Mouse (Mus musculus): ENCODE results near the gene Fam180a. TPM values are rescaled to one million over a fixed set of nuclear protein-coding genes. Genes with fewer than 3 reads are reported as not detected.

The Fam180a gene
- polyA plus RNA-seq, 1 experiment from 2014 or later = 4.4 TPM

DNA sequence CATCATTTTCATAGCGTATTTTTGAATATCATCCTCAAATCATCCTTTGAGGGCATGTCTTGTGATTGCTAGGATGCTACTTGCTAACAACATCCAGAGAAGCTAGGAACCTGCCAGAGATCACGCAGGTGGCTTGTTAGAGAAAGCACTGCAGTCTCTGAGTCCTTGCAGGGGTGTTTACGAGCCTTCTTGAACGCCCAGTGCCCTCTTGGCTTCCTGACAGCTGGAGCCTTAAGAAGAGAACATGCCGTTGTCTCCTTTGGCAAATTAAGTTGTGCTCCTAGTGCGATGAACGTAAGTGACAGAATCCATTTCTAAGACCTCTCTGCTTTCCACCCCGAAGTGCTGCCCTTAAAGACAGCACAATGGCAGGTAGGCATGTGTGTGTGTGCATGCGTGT lies 1.6 kb downstream of the Fam180a start:
- H3K4me2 ChIP-seq (replicated peaks; ENCODE audit: low read depth, low read length) = no peak overlapping the region
- 68% methylated on average over 9 of the region's 9 CpGs for WGBS
- no peaks in the 10 kb centered on the region for H3K36me3 ChIP-seq (ENCODE audit: insufficient read depth, low read length)
- no peak overlapping the region for H3K4me3 ChIP-seq (ENCODE audit: low read depth, low read length)
- no peak overlapping the region for H3K27ac ChIP-seq (ENCODE audit: low read length)
- H3K9ac ChIP-seq (replicated peaks; ENCODE audit: low read depth) = no peak overlapping the region
- TF ChIP-seq CTCF (IDR thresholded peaks at IDR 0.05) (no peak), EP300 (IDR thresholded peaks at IDR 0.05) (no peak)
- ATAC-seq (no peak), DNase-seq (ENCODE audit: low spot score) (no peak)
- no peaks in the 10 kb centered on the region for H3K9me3 ChIP-seq (ENCODE audit: low read length)
- H3K27me3 ChIP-seq (replicated peaks; ENCODE audit: insufficient read depth, low read length) = no peaks in the 10 kb centered on the region
- no peaks in the 10 kb centered on the region for H3K4me1 ChIP-seq (ENCODE audit: insufficient read depth, low read depth, low read length)

GRCm38 (mm10) chr6:35323046-35323445 lies 2.9 kb downstream of the Fam180a start:
- ATAC-seq (no peak), DNase-seq (ENCODE audit: low spot score) (no peak)
- Histone ChIP-seq H3K9ac (replicated peaks; ENCODE audit: low read depth) (no peak overlapping the region), H3K36me3 (ENCODE audit: insufficient read depth, low read length) (no peaks in the 10 kb centered on the region), H3K9me3 (ENCODE audit: low read length) (no peaks in the 10 kb centered on the region), H3K27ac (ENCODE audit: low read length) (no peak overlapping the region), H3K4me3 (ENCODE audit: low read depth, low read length) (no peak overlapping the region), H3K4me1 (ENCODE audit: insufficient read depth, low read depth, low read length) (no peaks in the 10 kb centered on the region), H3K4me2 (replicated peaks; ENCODE audit: low read depth, low read length) (no peak overlapping the region), H3K27me3 (replicated peaks; ENCODE audit: insufficient read depth, low read length) (no peaks in the 10 kb centered on the region)
- WGBS = 73% methylated on average over 1 of the region's 1 CpGs
- no peak for TF ChIP-seq CTCF (IDR thresholded peaks at IDR 0.05)
- TF ChIP-seq EP300 (IDR thresholded peaks at IDR 0.05) = no peak

- H3K36me3 ChIP-seq (ENCODE audit: insufficient read depth, low read length) = no peaks in the 10 kb centered on the region
- no peak for TF ChIP-seq CTCF (IDR thresholded peaks at IDR 0.05)
- TF ChIP-seq EP300 (IDR thresholded peaks at IDR 0.05) = no peak
Measured at GRCm38 (mm10) chr6:35321105-35321504, 4.8 kb downstream of the Fam180a start.

GRCm38 (mm10) chr6:35319850-35320249 lies 6.1 kb downstream of the Fam180a start:
- TF ChIP-seq EP300 (IDR thresholded peaks at IDR 0.05) (no peak), CTCF (IDR thresholded peaks at IDR 0.05) (no peak)
- Histone ChIP-seq H3K9ac (replicated peaks; ENCODE audit: low read depth) (no peak overlapping the region), H3K27ac (ENCODE audit: low read length) (no peak overlapping the region), H3K27me3 (replicated peaks; ENCODE audit: insufficient read depth, low read length) (no peaks in the 10 kb centered on the region), H3K4me2 (replicated peaks; ENCODE audit: low read depth, low read length) (no peak overlapping the region), H3K9me3 (ENCODE audit: low read length) (no peaks in the 10 kb centered on the region), H3K4me3 (ENCODE audit: low read depth, low read length) (no peak overlapping the region), H3K4me1 (ENCODE audit: insufficient read depth, low read depth, low read length) (no peaks in the 10 kb centered on the region), H3K36me3 (ENCODE audit: insufficient read depth, low read length) (no peaks in the 10 kb centered on the region)
- 61% methylated on average over 6 of the region's 6 CpGs for WGBS
- ATAC-seq (no peak), DNase-seq (ENCODE audit: low spot score) (no peak)

More at GRCm38 (mm10) chr6:35321105-35321504, 4.8 kb downstream of the Fam180a start:
- WGBS = 48% methylated on average over 4 of the region's 4 CpGs
- no peaks in the 10 kb centered on the region for H3K27me3 ChIP-seq (replicated peaks; ENCODE audit: insufficient read depth, low read length)
- DNase-seq (ENCODE audit: low spot score) (no peak), ATAC-seq (no peak)
- H3K4me2 ChIP-seq (replicated peaks; ENCODE audit: low read depth, low read length) = no peak overlapping the region
- H3K9me3 ChIP-seq (ENCODE audit: low read length) = no peaks in the 10 kb centered on the region
- H3K9ac ChIP-seq (replicated peaks; ENCODE audit: low read depth) = no peak overlapping the region
- no peak overlapping the region for H3K4me3 ChIP-seq (ENCODE audit: low read depth, low read length)
- H3K4me1 ChIP-seq (ENCODE audit: insufficient read depth, low read depth, low read length) = no peaks in the 10 kb centered on the region
- H3K27ac ChIP-seq (ENCODE audit: low read length) = no peak overlapping the region

GRCm38 (mm10) chr6:35313520-35313919 lies 12.4 kb downstream of the Fam180a start:
- no peak overlapping the region for H3K4me3 ChIP-seq (ENCODE audit: low read depth, low read length)
- no peaks in the 10 kb centered on the region for H3K4me1 ChIP-seq (ENCODE audit: insufficient read depth, low read depth, low read length)
- no peak overlapping the region for H3K27ac ChIP-seq (ENCODE audit: low read length)
- TF ChIP-seq CTCF (IDR thresholded peaks at IDR 0.05) (no peak), EP300 (IDR thresholded peaks at IDR 0.05) (no peak)
- H3K4me2 ChIP-seq (replicated peaks; ENCODE audit: low read depth, low read length) = no peak overlapping the region
- 85% methylated on average over 8 of the region's 8 CpGs for WGBS
- no peaks in the 10 kb centered on the region for H3K27me3 ChIP-seq (replicated peaks; ENCODE audit: insufficient read depth, low read length)
- no peak overlapping the region for H3K9ac ChIP-seq (replicated peaks; ENCODE audit: low read depth)
- no peaks in the 10 kb centered on the region for H3K36me3 ChIP-seq (ENCODE audit: insufficient read depth, low read length)
- no peaks in the 10 kb centered on the region for H3K9me3 ChIP-seq (ENCODE audit: low read length)
- DNase-seq (ENCODE audit: low spot score) (no peak), ATAC-seq (no peak)

- Histone ChIP-seq H3K4me2 (replicated peaks; ENCODE audit: low read depth, low read length) (no peak overlapping the region), H3K9me3 (ENCODE audit: low read length) (no peaks in the 10 kb centered on the region), H3K4me1 (ENCODE audit: insufficient read depth, low read depth, low read length) (no peaks in the 10 kb centered on the region), H3K9ac (replicated peaks; ENCODE audit: low read depth) (no peak overlapping the region), H3K27ac (ENCODE audit: low read length) (no peak overlapping the region), H3K4me3 (ENCODE audit: low read depth, low read length) (no peak overlapping the region), H3K36me3 (ENCODE audit: insufficient read depth, low read length) (no peaks in the 10 kb centered on the region), H3K27me3 (replicated peaks; ENCODE audit: insufficient read depth, low read length) (no peaks in the 10 kb centered on the region)
- peak; percentile 36 for DNase-seq (ENCODE audit: low spot score)
- WGBS = 46% methylated on average over 7 of the region's 7 CpGs
- no peak for ATAC-seq
- no peak for TF ChIP-seq EP300 (IDR thresholded peaks at IDR 0.05)
Measured at GRCm38 (mm10) chr6:35309406-35309805, 16.5 kb downstream of the Fam180a start.

GRCm38 (mm10) chr6:35308037-35308436 lies 17.9 kb downstream of the Fam180a start, which contains the start of gene Slc13a4:
Gene Slc13a4 (minus strand): TSS chr6:35308131.
- Histone ChIP-seq H3K4me2 (replicated peaks; ENCODE audit: low read depth, low read length) (no peak within 1 kb of the TSS), H3K27me3 (replicated peaks; ENCODE audit: insufficient read depth, low read length) (no peaks in the 10 kb centered on the region), H3K36me3 (ENCODE audit: insufficient read depth, low read length) (no peaks in the 10 kb centered on the region), H3K9me3 (ENCODE audit: low read length) (no peaks in the 10 kb centered on the region), H3K9ac (replicated peaks; ENCODE audit: low read depth) (no peak within 1 kb of the TSS), H3K27ac (ENCODE audit: low read length) (no peak within 1 kb of the TSS), H3K4me3 (ENCODE audit: low read depth, low read length) (no peak within 1 kb of the TSS), H3K4me1 (ENCODE audit: insufficient read depth, low read depth, low read length) (no peaks in the 10 kb centered on the region)
- no peak for TF ChIP-seq EP300 (IDR thresholded peaks at IDR 0.05)
- TF ChIP-seq CTCF (IDR thresholded peaks at IDR 0.05) = no peak
- DNase-seq (ENCODE audit: low spot score) (no peak), ATAC-seq (no peak)
- 33% methylated on average over 7 of the region's 7 CpGs for WGBS
